Mouse (Mus musculus) colon, adult 2 months (tissue): ENCODE measurements around the gene Lgr6. TPM values are rescaled to one million over a fixed set of nuclear protein-coding genes. Genes with fewer than 3 reads are reported as not detected.

Experiments
- polyA plus RNA-seq: library from polyadenylated mRNA; depleted of rRNA; stranded (reverse); fragments of >200 nt; gene quantifications from 2 replicates; pipeline ENCODE4 v1.2.3, GENCODE M21; 2012; rRNA removed

Lgr6 gene
- polyA plus RNA-seq = 0.07 and 0.10 TPM in 2 replicates

GRCm38 (mm10) chr1:135105124-135105523, at the start of gene Lgr6:
Lgr6 (minus strand) TSS chr1:135105276.

GRCm38 (mm10) chr1:135146077-135146945, 41.2 kb upstream of the Lgr6 start, which contains the start of gene Arl8a:
Arl8a (plus strand) TSS chr1:135146824.

GRCm38 (mm10) chr1:135132473-135132872, 27.4 kb upstream of the Lgr6 start, which contains the start of gene Ptpn7:
Ptpn7 (plus strand) TSS chr1:135132700.

GRCm38 (mm10) chr1:134962053-134962803, 142.8 kb downstream of the Lgr6 start, which contains the start of gene Ube2t:
Ube2t (plus strand) TSS chr1:134962565.

GRCm38 (mm10) chr1:134955637-134956176, 149.4 kb downstream of the Lgr6 start, which contains the start of gene Ppp1r12b:
Ppp1r12b (minus strand) TSS chr1:134955942.

Other genes starting within 250 kb of the Lgr6 start
- gene Ppp1r12b, start 149.3 kb downstream of the Lgr6 start, polyA plus RNA-seq = 19.9 and 27.1 TPM in 2 replicates
- 2.2 and 4.6 TPM in 2 replicates for gene Ube2t, start 142.7 kb downstream of the Lgr6 start, polyA plus RNA-seq
- gene Ptpn7, start 27.4 kb upstream of the Lgr6 start, polyA plus RNA-seq = 3.4 and 3.8 TPM in 2 replicates
- gene Arl8a, start 41.5 kb upstream of the Lgr6 start, polyA plus RNA-seq = 42.2 and 63.1 TPM in 2 replicates
- 8.8 and 11.3 TPM in 2 replicates for gene Gpr37l1, start 62.4 kb upstream of the Lgr6 start, polyA plus RNA-seq
- 422 and 474 TPM in 2 replicates for gene Elf3, start 153.3 kb upstream of the Lgr6 start, polyA plus RNA-seq
- gene Rnpep, start 178.8 kb upstream of the Lgr6 start, polyA plus RNA-seq = 47.8 and 50.5 TPM in 2 replicates
- gene Timm17a, start 208.5 kb upstream of the Lgr6 start, polyA plus RNA-seq = 30.6 and 33.9 TPM in 2 replicates
- 33.4 and 36.6 TPM in 2 replicates for gene Lmod1, start 219.5 kb upstream of the Lgr6 start, polyA plus RNA-seq